Mouse (Mus musculus) stomach, embryonic 16.5 days (tissue): ENCODE measurements around the gene Gm8126. TPM values are rescaled to one million over a fixed set of nuclear protein-coding genes. Genes with fewer than 3 reads are reported as not detected.
"Not testable (repeated sequence)": the region's sequence is repeated elsewhere in the genome, so short reads cannot be mapped to it uniquely, and the experiment has no call there.

Experiments used
- ATAC-seq: fragments of 200-750 bp; cut with Nextera tagmentation; 2 replicates; pipeline ENCODE4 v1.8.0; 2017; ENCODE audit warnings: moderate number of reproducible peaks, moderate TSS enrichment; ENCODE audit not compliant: insufficient read depth, low FRiP score
- H3K27ac ChIP-seq: fragments of 300-500 bp; sonication (generic); 2 replicates; pipeline ENCODE4 v1.5.1; 2014; ENCODE audit warnings: low read length
- H3K27me3 ChIP-seq: fragments of 300-500 bp; sonication (generic); 2 replicates; pipeline ENCODE4 v1.6.1; 2014; ENCODE audit warnings: low read length, control low read depth, mixed read lengths; ENCODE audit not compliant: control insufficient read depth, insufficient read depth
- H3K36me3 ChIP-seq: fragments of 300-500 bp; sonication (generic); 2 replicates; pipeline ENCODE4 v1.6.1; 2014; ENCODE audit warnings: low read length; ENCODE audit not compliant: control insufficient read depth, insufficient read depth
- H3K4me1 ChIP-seq: fragments of 300-500 bp; sonication (generic); 2 replicates; pipeline ENCODE4 v1.6.1; 2014; ENCODE audit warnings: low read length, control low read depth, mixed read lengths; ENCODE audit not compliant: control insufficient read depth, insufficient read depth
- H3K4me2 ChIP-seq: fragments of 300-500 bp; sonication (generic); 2 replicates; pipeline ENCODE4 v1.6.1; 2014; ENCODE audit warnings: low read depth, low read length, mixed read lengths
- H3K4me3 ChIP-seq: fragments of 300-500 bp; sonication (generic); replicated peaks from 2 replicates; pipeline ENCODE4 v1.5.1; 2014; ENCODE audit warnings: mild to moderate bottlenecking, low read length
- H3K9ac ChIP-seq: fragments of 300-500 bp; sonication (generic); 2 replicates; pipeline ENCODE4 v1.6.1; 2014; ENCODE audit warnings: low read length
- H3K9me3 ChIP-seq: fragments of 300-500 bp; sonication (generic); replicated peaks from 2 replicates; pipeline ENCODE4 v1.6.1; 2016; ENCODE audit warnings: low read length, control low read depth; ENCODE audit not compliant: control insufficient read depth
- WGBS: fragments of 180-500 bp; shearing (Covaris S2); extraction: QIAGEN DNeasy Blood & Tissue Kit; methylation state at CpG from one replicate; pipeline ENCODE4 v1.1.7; 2014; 5-methylcytosine and 5-hydroxymethylcytosine counted together
- polyA plus RNA-seq: library from polyadenylated mRNA; unstranded; fragments of >200 nt; fragmentation: Nextera tagmentation; extraction: Ambion mirVana; gene quantifications from 2 replicates; pipeline ENCODE4 v1.2.1, GENCODE M21; 2015

The Gm8126 gene
- polyA plus RNA-seq: not detected in 2 replicates

DNA sequence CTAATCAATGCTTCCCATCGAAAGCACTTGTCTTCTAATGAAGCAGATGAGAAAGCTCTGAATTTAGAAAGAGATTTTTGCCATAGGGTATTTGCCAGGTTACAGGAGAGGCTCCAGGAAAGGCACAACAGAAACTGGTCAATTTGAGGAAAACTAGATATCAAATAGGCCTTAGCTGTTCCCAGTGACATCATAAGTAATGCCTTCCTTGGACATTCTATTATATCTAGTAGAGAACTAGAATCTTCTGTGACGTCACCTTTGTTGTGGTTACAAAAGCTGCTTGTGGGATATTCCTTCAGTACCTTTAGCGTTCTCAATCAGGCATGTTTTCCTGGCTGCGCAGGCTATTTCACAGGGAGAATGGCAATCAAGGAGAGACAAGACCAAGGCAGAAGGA lies at the start of gene Gm8126:
Gm8126 (plus strand) TSS at position 301 of the 400 bp plus-strand sequence.
- WGBS: 92% methylated on average over 2 of the region's 4 CpGs
- not testable (repeated sequence) for H3K27ac ChIP-seq, H3K4me3 ChIP-seq, H3K9ac ChIP-seq, H3K27me3 ChIP-seq, H3K4me2 ChIP-seq, H3K4me1 ChIP-seq, H3K36me3 ChIP-seq, H3K9me3 ChIP-seq, ATAC-seq

DNA sequence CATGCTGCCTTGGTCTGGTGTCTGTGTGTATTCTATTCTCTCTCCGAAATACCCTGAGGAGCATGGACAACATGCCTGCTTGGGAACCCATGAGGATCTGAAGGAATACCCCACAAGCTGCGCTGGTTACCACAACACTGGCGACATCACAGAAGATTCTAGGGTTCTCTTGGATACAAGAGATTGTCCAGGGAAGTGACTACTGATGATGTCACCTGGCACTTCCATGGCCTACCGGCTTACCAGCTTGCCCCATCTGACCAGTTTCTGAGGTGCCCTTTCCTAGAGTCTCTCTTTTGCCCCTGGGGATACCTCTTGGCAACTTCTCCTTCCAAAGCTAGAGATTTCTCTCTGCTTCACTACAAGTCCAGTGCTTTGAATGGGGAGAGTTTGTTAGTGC lies 23.2 kb upstream of the Gm8126 start, which contains the start of gene Gm8122:
Gm8122 (minus strand) TSS at position 101 of the 400 bp plus-strand sequence.
- H3K4me1 ChIP-seq, H3K4me2 ChIP-seq, ATAC-seq, H3K36me3 ChIP-seq, H3K27me3 ChIP-seq, H3K27ac ChIP-seq, H3K4me3 ChIP-seq, H3K9me3 ChIP-seq, H3K9ac ChIP-seq: not testable (repeated sequence)
- whole genome bisulfite sequencing: 83% methylated on average over 3 of the region's 4 CpGs

DNA sequence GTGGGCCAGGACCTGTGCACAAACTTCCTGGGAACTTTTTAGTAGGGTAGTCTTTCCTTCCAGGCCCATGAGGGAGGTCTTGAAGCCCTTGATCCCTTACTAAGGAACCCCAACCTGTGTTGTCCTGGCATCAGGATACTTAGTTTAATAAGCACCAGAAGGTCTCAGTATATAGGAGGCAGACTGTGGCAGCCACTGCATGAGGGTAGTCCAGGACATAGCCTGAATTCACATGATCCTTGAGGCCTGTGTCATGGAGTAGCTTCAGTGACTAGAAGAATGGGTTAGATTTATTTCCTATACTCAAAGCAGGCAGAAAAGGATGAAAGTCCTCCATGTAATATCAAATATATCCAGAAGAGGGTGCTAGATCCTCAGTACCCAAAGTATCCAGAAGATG lies 20.7 kb upstream of the Gm8126 start:
- not testable (repeated sequence) for ATAC-seq, H3K36me3 ChIP-seq, H3K27me3 ChIP-seq, H3K27ac ChIP-seq, H3K9ac ChIP-seq, H3K4me3 ChIP-seq, H3K4me2 ChIP-seq, H3K9me3 ChIP-seq, H3K4me1 ChIP-seq

DNA sequence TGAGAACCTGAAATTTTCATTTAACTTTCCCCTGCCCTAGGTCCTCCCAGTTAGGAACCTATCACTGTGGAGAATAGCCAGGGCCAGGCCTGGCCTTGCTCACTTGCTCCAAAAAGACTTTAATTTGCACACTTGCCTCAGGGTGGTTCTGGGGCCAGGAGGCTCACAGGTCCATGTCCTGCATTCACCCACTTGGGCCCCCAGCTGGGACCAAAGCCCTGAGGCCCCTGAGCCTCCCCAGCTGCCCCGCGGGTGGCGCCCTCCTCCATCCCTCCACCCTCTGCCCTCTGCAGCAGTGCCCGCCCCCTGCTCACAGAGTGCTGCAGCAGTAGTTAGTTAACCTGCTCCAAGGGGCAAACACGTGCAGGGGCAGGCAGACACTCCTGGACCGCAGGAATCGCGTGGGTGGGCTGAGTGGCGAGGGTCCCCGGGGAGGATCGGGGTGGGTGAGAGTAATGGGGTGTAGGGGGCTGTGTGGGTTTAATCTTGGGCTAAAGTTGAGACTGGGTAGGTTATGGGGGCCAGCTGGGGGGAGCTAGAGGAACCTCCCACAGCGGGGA lies 8.8 kb upstream of the Gm8126 start:
- not testable (repeated sequence) for H3K4me3 ChIP-seq, H3K27ac ChIP-seq, H3K27me3 ChIP-seq, H3K4me1 ChIP-seq, H3K36me3 ChIP-seq, H3K4me2 ChIP-seq, H3K9me3 ChIP-seq, H3K9ac ChIP-seq, ATAC-seq
- WGBS: 15% methylated on average over 10 of the region's 12 CpGs

DNA sequence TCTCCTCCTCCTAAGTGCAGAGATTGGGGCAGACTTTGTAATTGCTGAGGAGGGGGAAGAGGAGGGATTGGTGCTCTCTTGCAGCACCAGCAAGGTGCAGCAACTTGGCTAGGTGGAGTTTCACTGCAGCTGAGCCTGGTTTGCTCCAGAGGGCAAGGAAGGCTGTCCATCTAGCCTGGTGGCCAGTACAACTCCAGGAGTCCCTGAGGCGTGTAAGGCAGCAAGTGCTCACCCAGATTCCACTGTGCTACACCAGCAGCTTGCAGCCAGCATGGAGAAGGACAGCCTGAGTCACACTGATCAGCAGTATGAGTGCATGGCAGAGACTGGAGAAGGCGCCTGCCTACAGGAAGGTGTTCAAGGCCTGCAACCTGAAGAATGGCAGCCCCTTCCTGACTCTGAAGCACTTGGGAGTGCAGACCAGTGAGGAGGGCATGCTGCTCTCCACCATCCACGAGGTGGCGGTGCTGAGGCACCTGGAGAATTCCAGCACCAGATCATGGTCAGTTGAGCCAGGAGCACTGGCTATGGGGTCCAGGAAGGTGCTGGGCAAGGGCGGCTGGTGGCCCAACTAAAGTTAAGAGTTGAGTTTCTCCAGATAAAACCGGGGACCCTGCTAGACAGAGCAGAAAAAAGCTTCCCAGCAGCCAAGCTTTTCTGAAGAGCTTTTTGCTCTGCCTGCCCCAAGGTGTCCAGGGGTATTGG lies 7.7 kb upstream of the Gm8126 start:
- not testable (repeated sequence) for H3K27ac ChIP-seq, ATAC-seq, H3K9me3 ChIP-seq, H3K4me1 ChIP-seq, H3K27me3 ChIP-seq, H3K4me3 ChIP-seq, H3K9ac ChIP-seq, H3K36me3 ChIP-seq, H3K4me2 ChIP-seq
- 28% methylated on average over 5 of the region's 6 CpGs for WGBS

DNA sequence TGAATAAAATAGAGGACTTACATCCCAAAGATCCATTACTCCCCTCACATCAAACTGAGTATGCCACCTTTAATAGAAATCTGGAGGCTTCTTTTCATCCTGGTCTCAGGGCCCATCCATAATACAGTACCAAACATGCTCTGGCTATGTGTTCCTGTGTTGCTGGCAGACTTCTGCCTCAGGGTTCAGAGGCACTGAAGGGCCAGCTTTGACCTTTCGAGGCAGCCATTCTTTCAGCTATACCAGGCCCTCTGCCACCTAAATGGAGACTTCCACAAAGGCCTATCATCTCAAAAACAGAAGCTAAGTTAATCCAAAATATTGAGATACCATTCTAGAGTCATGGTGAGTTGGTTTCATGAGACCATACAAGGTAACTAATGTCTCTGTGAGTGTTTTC lies 1.9 kb upstream of the Gm8126 start:
- not testable (repeated sequence) for H3K9me3 ChIP-seq, ATAC-seq

DNA sequence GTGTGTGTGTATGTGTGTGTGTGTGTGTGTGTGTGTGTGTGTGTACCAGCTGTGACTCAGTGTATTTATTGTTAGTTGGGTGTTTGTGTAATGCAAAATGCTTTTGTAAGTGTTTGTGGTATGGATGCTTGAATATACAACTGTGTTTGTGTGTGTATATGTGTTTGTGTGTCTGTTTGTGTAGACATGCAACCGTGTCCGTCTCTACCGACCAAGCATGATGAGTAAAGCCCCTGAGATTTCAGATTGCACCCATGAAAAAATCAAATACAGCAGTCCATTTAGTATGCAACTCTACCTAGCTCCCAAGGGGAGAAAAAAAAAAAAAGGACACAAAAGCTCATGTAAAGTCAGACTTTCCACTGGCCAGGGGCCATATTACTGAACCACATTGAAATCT lies 5.0 kb downstream of the Gm8126 start:
- H3K36me3 ChIP-seq, H3K9me3 ChIP-seq, ATAC-seq, H3K4me1 ChIP-seq, H3K9ac ChIP-seq, H3K4me3 ChIP-seq, H3K27ac ChIP-seq, H3K4me2 ChIP-seq, H3K27me3 ChIP-seq: not testable (repeated sequence)
- WGBS: 97% methylated on average over 3 of the region's 3 CpGs

More for the DNA sequence above, 1.9 kb upstream of the Gm8126 start:
- H3K4me1 ChIP-seq, H3K27ac ChIP-seq, H3K4me2 ChIP-seq, H3K36me3 ChIP-seq, H3K27me3 ChIP-seq, H3K9ac ChIP-seq, H3K4me3 ChIP-seq: not testable (repeated sequence)
- WGBS: 83% methylated on average over 1 of the region's 1 CpGs

DNA sequence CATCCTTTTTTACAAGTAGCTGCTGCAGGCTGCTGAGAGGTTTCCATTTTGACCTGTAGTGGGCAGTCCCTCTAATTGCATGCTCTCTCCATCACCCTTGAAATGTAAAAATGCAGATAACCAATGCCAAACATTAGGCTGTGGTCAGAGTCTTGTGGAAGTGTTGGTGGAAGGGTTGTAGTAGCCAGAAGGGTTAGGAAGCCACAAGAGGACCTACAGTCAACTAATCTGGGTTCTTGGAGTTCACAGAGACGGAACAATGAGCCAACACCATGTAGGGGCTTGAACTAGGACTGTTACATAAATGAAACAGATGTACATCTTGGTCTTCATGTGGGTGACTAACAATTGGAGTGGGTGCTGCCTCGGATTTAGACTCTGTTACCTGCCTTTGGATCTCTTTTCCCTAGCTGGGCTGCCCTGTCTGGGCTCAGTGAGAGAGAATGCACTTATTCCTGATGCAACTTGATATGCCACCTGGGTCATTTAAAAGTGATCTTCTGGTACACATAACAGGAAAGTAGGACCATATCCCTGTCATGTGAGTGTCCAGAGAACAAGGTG lies 10.2 kb downstream of the Gm8126 start:
- not testable (repeated sequence) for H3K4me1 ChIP-seq, H3K4me3 ChIP-seq, H3K4me2 ChIP-seq, H3K27ac ChIP-seq, H3K9ac ChIP-seq, ATAC-seq, H3K36me3 ChIP-seq, H3K27me3 ChIP-seq, H3K9me3 ChIP-seq
- WGBS: 53% methylated on average over 2 of the region's 2 CpGs

DNA sequence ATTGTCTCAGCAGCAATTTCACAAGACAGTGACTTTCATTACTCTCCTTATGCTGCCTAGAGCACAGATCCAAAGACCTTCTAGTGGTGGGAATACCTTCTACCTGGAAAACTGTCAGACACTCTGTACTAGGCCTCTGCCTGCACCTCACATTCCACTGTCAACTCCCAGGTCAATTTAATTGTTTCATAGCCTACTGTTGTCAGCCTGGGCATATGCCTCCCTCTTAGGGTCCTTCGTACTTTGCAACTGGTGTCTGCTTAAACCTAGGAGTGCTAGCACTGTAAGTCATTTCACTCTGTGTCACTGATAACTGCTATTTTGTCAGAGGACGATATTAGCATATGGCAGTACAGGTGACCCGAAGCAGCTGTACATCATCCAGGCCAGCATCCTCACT lies 10.8 kb downstream of the Gm8126 start:
- WGBS: 76% methylated on average over 3 of the region's 3 CpGs
- not testable (repeated sequence) for H3K4me1 ChIP-seq, H3K36me3 ChIP-seq, H3K4me3 ChIP-seq, H3K27me3 ChIP-seq, H3K27ac ChIP-seq, H3K9me3 ChIP-seq, H3K4me2 ChIP-seq, H3K9ac ChIP-seq, ATAC-seq
